Mouse (Mus musculus) erythroblast, embryonic 14.5 days (primary cell): Measurements from ENCODE around the gene Tsr2.

ENCODE experiments used
- GATA1 ChIP-seq: IDR thresholded peaks from 2 replicates; pipeline ENCODE4 v1.6.1; 2012; ENCODE audit warnings: low read length, inconsistent platforms, mixed read lengths
- TAL1 ChIP-seq: IDR thresholded peaks from 3 replicates; pipeline ENCODE4 v1.6.1; 2012; ENCODE audit warnings: low read length, inconsistent platforms, mixed read lengths

- TF ChIP-seq GATA1: no peak
- TF ChIP-seq TAL1: no peak
These were observed 20.3 kb downstream of the Tsr2 start for GRCm38 (mm10) chrX:151076007-151076406.
